Mouse (Mus musculus): ENCODE results near the gene Ranbp1. TPM values are rescaled to one million over a fixed set of nuclear protein-coding genes. Genes with fewer than 3 reads are reported as not detected.

Gene Ranbp1
- total and polyA plus RNA-seq, 3 experiments = 605 to 1,263 (median 1,124) TPM

DNA sequence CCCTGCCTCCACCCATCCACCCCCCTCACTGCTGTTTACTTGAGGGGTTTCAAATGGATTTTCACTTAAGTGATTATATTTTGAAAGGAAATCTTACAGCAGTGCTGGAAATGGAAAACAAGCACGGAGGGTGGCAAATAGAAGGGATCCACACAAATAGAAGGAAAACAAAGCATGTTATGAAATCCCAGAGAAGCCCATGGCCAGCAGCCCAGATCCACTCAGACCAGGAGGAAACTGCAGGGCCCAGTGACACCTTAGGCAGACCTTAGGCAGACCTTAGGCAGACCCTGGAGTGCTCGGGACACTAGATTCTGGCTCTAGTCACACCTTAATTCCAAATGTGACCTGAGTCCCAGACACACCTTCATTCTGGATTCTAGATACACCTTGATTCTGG lies 57.5 kb downstream of the Ranbp1 start:
- TF ChIP-seq MAFK (IDR thresholded peaks at IDR 0.05; ENCODE audit: insufficient replicate concordance, low read length) = no peak
- TF ChIP-seq JUND (conservative IDR thresholded peaks at IDR 0.05; ENCODE audit: low read depth, low read length) = no peak
- no peak for TF ChIP-seq JUN (IDR thresholded peaks at IDR 0.05; ENCODE audit: insufficient read depth, low read depth, low read length)
- no peak for TF ChIP-seq ZNF384 (IDR thresholded peaks at IDR 0.05; ENCODE audit: low read depth, low read length)
- no peak for TF ChIP-seq CHD1 (IDR thresholded peaks at IDR 0.05; ENCODE audit: low read depth, low read length)
- TF ChIP-seq ZC3H11A (IDR thresholded peaks at IDR 0.05; ENCODE audit: low read depth, low read length) = no peak
- TF ChIP-seq USF2 (conservative IDR thresholded peaks at IDR 0.05; ENCODE audit: low read depth, low read length) = no peak
- TF ChIP-seq SMC3 (IDR thresholded peaks at IDR 0.05; ENCODE audit: low read depth, low read length) = no peak
- TF ChIP-seq MYC (IDR thresholded peaks at IDR 0.05; ENCODE audit: low read depth, low read length) = no peak
- no peak for TF ChIP-seq NRF1 (IDR thresholded peaks at IDR 0.05; ENCODE audit: low read depth, low read length)
- no peak for TF ChIP-seq ZKSCAN1 (IDR thresholded peaks at IDR 0.05; ENCODE audit: borderline replicate concordance, low read depth, low read length)
- no peaks in the 10 kb centered on the region for H3K36me3 ChIP-seq (replicated peaks in 1 of 2; ENCODE audit: control insufficient read depth in 1 of 2, insufficient read depth in 1 of 2, low read length in 1 of 2)
- peaks cover 8 to 12% of the 10 kb centered on the region in 2 experiments; a peak in 3 of 4 replicates for H3K4me1 ChIP-seq (ENCODE audit: control insufficient read depth in 1 of 2, insufficient read depth in 2 of 2)
- no peaks in the 10 kb centered on the region for H3K79me2 ChIP-seq (replicated peaks; ENCODE audit: control insufficient read depth, extremely low read depth, insufficient read depth, poor library complexity, severe bottlenecking)
- no peak overlapping the region for H3K9ac ChIP-seq (ENCODE audit: insufficient read depth, low read depth)
- DNase-seq (ENCODE audit: extremely low read depth) = no peak
- dilution Hi-C loops (cut with MboI; ENCODE audit: extremely low pct_ligation_motif_present, extremely low pct_unique_long_range_greater_than_20kb, low sequenced_read_pairs) = no loop called here
- H3K4me3 ChIP-seq (replicated peaks in 1 of 3; ENCODE audit: low read depth in 2 of 3, low read length in 2 of 3, poor library complexity in 1 of 3) = no peak overlapping the region
- no peak overlapping the region for H3K27ac ChIP-seq (ENCODE audit: insufficient read depth, low read depth)
- H3K9me3 ChIP-seq (replicated peaks; ENCODE audit: low read length) = peaks cover 5% of the 10 kb centered on the region
- peaks cover 90% of the 10 kb centered on the region for H3K27me3 ChIP-seq (replicated peaks)
- in situ Hi-C loops (cut with MboI; ENCODE audit: low pct_ligation_motif_present, low pct_unique_long_range_greater_than_20kb, low sequenced_read_pairs) = no loop called here
- H3K4me2 ChIP-seq (ENCODE audit: insufficient read depth, low read depth, poor library complexity, severe bottlenecking) = no peak overlapping the region

Other genes starting within 250 kb of the Ranbp1 start
- 38.5 and 41.5 TPM in 2 replicates for gene Dgcr6, start 195.9 kb downstream of the Ranbp1 start, total RNA-seq (2012; rRNA removed)
- gene Dgcr6, start 195.9 kb downstream of the Ranbp1 start, total RNA-seq (2014; rRNA removed) = 13.0 and 14.6 TPM in 2 replicates
- gene Dgcr6, start 195.9 kb downstream of the Ranbp1 start, polyA plus RNA-seq (2012; ENCODE audit: insufficient read length, low read depth) = 32.4 and 40.3 TPM in 2 replicates
- gene Prodh, start 158.5 kb downstream of the Ranbp1 start, total RNA-seq (2012; rRNA removed) = 13.0 and 17.0 TPM in 2 replicates
- 1.3 and 2.1 TPM in 2 replicates for gene Prodh, start 158.5 kb downstream of the Ranbp1 start, total RNA-seq (2014; rRNA removed)
- gene Prodh, start 158.5 kb downstream of the Ranbp1 start, polyA plus RNA-seq (2012; ENCODE audit: insufficient read length, low read depth) = 1.4 and 1.7 TPM in 2 replicates
- not detected in 2 replicates for gene Rtn4r, start 121.1 kb downstream of the Ranbp1 start, total RNA-seq (2012; rRNA removed)
- not detected in 2 replicates for gene Rtn4r, start 121.1 kb downstream of the Ranbp1 start, total RNA-seq (2014; rRNA removed)
- gene Rtn4r, start 121.1 kb downstream of the Ranbp1 start, polyA plus RNA-seq (2012; ENCODE audit: insufficient read length, low read depth) = not detected in 2 replicates
- 0.30 and 0.50 TPM in 2 replicates for gene Ccdc188, start 30.9 kb downstream of the Ranbp1 start, total RNA-seq (2012; rRNA removed)
- gene Ccdc188, start 30.9 kb downstream of the Ranbp1 start, total RNA-seq (2014; rRNA removed) = not detected in 2 replicates
- 0.30 TPM in 1 of 2 replicates, not detected in the other for gene Ccdc188, start 30.9 kb downstream of the Ranbp1 start, polyA plus RNA-seq (2012; ENCODE audit: insufficient read length, low read depth)
- 10.3 and 12.1 TPM in 2 replicates for gene Zdhhc8, start 13.6 kb downstream of the Ranbp1 start, total RNA-seq (2012; rRNA removed)
- 3.2 and 3.6 TPM in 2 replicates for gene Zdhhc8, start 13.6 kb downstream of the Ranbp1 start, total RNA-seq (2014; rRNA removed)
- 9.5 and 15.2 TPM in 2 replicates for gene Zdhhc8, start 13.6 kb downstream of the Ranbp1 start, polyA plus RNA-seq (2012; ENCODE audit: insufficient read length, low read depth)
- 155 and 208 TPM in 2 replicates for gene Trmt2a, start 53 bp downstream of the Ranbp1 start, total RNA-seq (2012; rRNA removed)
- 196 and 199 TPM in 2 replicates for gene Trmt2a, start 53 bp downstream of the Ranbp1 start, total RNA-seq (2014; rRNA removed)
- gene Trmt2a, start 53 bp downstream of the Ranbp1 start, polyA plus RNA-seq (2012; ENCODE audit: insufficient read length, low read depth) = 216 and 252 TPM in 2 replicates
- gene Gm49776, start 9.6 kb upstream of the Ranbp1 start, total RNA-seq (2012; rRNA removed) = 0.25 TPM in 1 of 2 replicates, not detected in the other
- not detected in 2 replicates for gene Gm49776, start 9.6 kb upstream of the Ranbp1 start, total RNA-seq (2014; rRNA removed)
- gene Gm49776, start 9.6 kb upstream of the Ranbp1 start, polyA plus RNA-seq (2012; ENCODE audit: insufficient read length, low read depth) = 25.0 TPM in 2 replicates
- 31.8 and 44.1 TPM in 2 replicates for gene Dgcr8, start 40.5 kb upstream of the Ranbp1 start, total RNA-seq (2012; rRNA removed)
- gene Dgcr8, start 40.5 kb upstream of the Ranbp1 start, total RNA-seq (2014; rRNA removed) = 29.1 and 34.4 TPM in 2 replicates
- 39.9 and 42.9 TPM in 2 replicates for gene Dgcr8, start 40.5 kb upstream of the Ranbp1 start, polyA plus RNA-seq (2012; ENCODE audit: insufficient read length, low read depth)
- gene Tango2, start 99.4 kb upstream of the Ranbp1 start, total RNA-seq (2012; rRNA removed) = 9.6 and 11.2 TPM in 2 replicates
- 3.1 and 3.8 TPM in 2 replicates for gene Tango2, start 99.4 kb upstream of the Ranbp1 start, total RNA-seq (2014; rRNA removed)
- 10.8 and 13.2 TPM in 2 replicates for gene Tango2, start 99.4 kb upstream of the Ranbp1 start, polyA plus RNA-seq (2012; ENCODE audit: insufficient read length, low read depth)
- 2.9 and 7.5 TPM in 2 replicates for gene Arvcf, start 99.5 kb upstream of the Ranbp1 start, total RNA-seq (2012; rRNA removed)
- 1.1 and 3.3 TPM in 2 replicates for gene Arvcf, start 99.5 kb upstream of the Ranbp1 start, total RNA-seq (2014; rRNA removed)
- 3.5 and 3.9 TPM in 2 replicates for gene Arvcf, start 99.5 kb upstream of the Ranbp1 start, polyA plus RNA-seq (2012; ENCODE audit: insufficient read length, low read depth)
- gene Txnrd2, start 177.7 kb upstream of the Ranbp1 start, total RNA-seq (2012; rRNA removed) = 19.4 and 22.0 TPM in 2 replicates
- gene Txnrd2, start 177.7 kb upstream of the Ranbp1 start, total RNA-seq (2014; rRNA removed) = 14.6 and 15.1 TPM in 2 replicates
- gene Txnrd2, start 177.7 kb upstream of the Ranbp1 start, polyA plus RNA-seq (2012; ENCODE audit: insufficient read length, low read depth) = 24.1 and 32.2 TPM in 2 replicates
- 81.3 and 84.8 TPM in 2 replicates for gene Comt, start 178.1 kb upstream of the Ranbp1 start, total RNA-seq (2012; rRNA removed)
- gene Comt, start 178.1 kb upstream of the Ranbp1 start, total RNA-seq (2014; rRNA removed) = 91.6 and 98.9 TPM in 2 replicates
- gene Comt, start 178.1 kb upstream of the Ranbp1 start, polyA plus RNA-seq (2012; ENCODE audit: insufficient read length, low read depth) = 69.7 and 74.0 TPM in 2 replicates
- 21.5 and 22.3 TPM in 2 replicates for gene Gnb1l, start 250.0 kb upstream of the Ranbp1 start, total RNA-seq (2012; rRNA removed)
- 15.9 and 16.8 TPM in 2 replicates for gene Gnb1l, start 250.0 kb upstream of the Ranbp1 start, total RNA-seq (2014; rRNA removed)
- gene Gnb1l, start 250.0 kb upstream of the Ranbp1 start, polyA plus RNA-seq (2012; ENCODE audit: insufficient read length, low read depth) = 25.5 and 26.9 TPM in 2 replicates